Mouse (Mus musculus) olfactory bulb, adult 2 months (tissue): Measurements from ENCODE around the gene Nomo1. TPM values are rescaled to one million over a fixed set of nuclear protein-coding genes. Genes with fewer than 3 reads are reported as not detected.

Experiments used
- H3K27ac ChIP-seq: fragments of 200-500 bp; 2 replicates; pipeline ENCODE4 v1.5.1; 2012; ENCODE audit warnings: low read depth, low read length; ENCODE audit not compliant: insufficient read depth
- H3K4me1 ChIP-seq: fragments of 200-500 bp; 2 replicates; pipeline ENCODE4 v1.6.1; 2012; ENCODE audit warnings: low read length; ENCODE audit not compliant: control insufficient read depth, insufficient read depth
- H3K4me3 ChIP-seq: fragments of 200-500 bp; 2 replicates; pipeline ENCODE4 v1.5.1; 2012; ENCODE audit warnings: mild to moderate bottlenecking, low read depth, low read length, moderate library complexity; ENCODE audit not compliant: insufficient read depth
- CTCF ChIP-seq: fragments of 200-500 bp; IDR thresholded peaks from 2 replicates; pipeline ENCODE4 v1.5.1; 2012; ENCODE audit warnings: low read depth, mild to moderate bottlenecking, low read length, moderate library complexity; ENCODE audit not compliant: insufficient read depth
- POLR2A ChIP-seq: fragments of 200-500 bp; IDR thresholded peaks from 2 replicates; pipeline ENCODE4 v1.6.1; 2012; ENCODE audit warnings: mild to moderate bottlenecking, low read depth, low read length, moderate library complexity; ENCODE audit not compliant: insufficient read depth
- WGBS: fragments of 180-500 bp; shearing (Covaris S2); methylation state at CpG from one replicate; pipeline ENCODE4 v1.1.7; 2018; 5-methylcytosine and 5-hydroxymethylcytosine counted together
- polyA plus RNA-seq: library from polyadenylated mRNA; stranded (reverse); fragments of >200 nt; gene quantifications from 2 replicates; pipeline ENCODE4 v1.2.4, GENCODE M21; 2012; ENCODE audit warnings: low replicate concordance; ENCODE audit not compliant: missing spikeins, insufficient read depth, insufficient read length

Nomo1 gene
- polyA plus RNA-seq, 1 experiment: 117 TPM

- no peaks in the 10 kb centered on the region for H3K4me1 ChIP-seq
- H3K4me3 ChIP-seq: no peak overlapping the region
- TF ChIP-seq POLR2A: no peak
- TF ChIP-seq CTCF: no peak
- H3K27ac ChIP-seq: no peak overlapping the region
- WGBS: 94% methylated on average over 8 of the region's 8 CpGs
Measured at GRCm38 (mm10) chr7:46060688-46061087, 27.2 kb downstream of the Nomo1 start.

- 92% methylated on average over 16 of the region's 16 CpGs for WGBS
- Histone ChIP-seq H3K4me1 (no peaks in the 10 kb centered on the region), H3K27ac (no peak overlapping the region), H3K4me3 (no peak overlapping the region)
- TF ChIP-seq CTCF (no peak), POLR2A (no peak)
Measured at GRCm38 (mm10) chr7:46061614-46062013, 28.1 kb downstream of the Nomo1 start.

- TF ChIP-seq POLR2A (no peak), CTCF (no peak)
- WGBS: 94% methylated on average over 6 of the region's 6 CpGs
- no peak overlapping the region for H3K4me3 ChIP-seq
- H3K27ac ChIP-seq: no peak overlapping the region
- H3K4me1 ChIP-seq: no peaks in the 10 kb centered on the region
Measured at GRCm38 (mm10) chr7:46063296-46063695, 29.8 kb downstream of the Nomo1 start.

GRCm38 (mm10) chr7:46068831-46069230, 35.3 kb downstream of the Nomo1 start:
- TF ChIP-seq CTCF (no peak), POLR2A (no peak)

DNA sequence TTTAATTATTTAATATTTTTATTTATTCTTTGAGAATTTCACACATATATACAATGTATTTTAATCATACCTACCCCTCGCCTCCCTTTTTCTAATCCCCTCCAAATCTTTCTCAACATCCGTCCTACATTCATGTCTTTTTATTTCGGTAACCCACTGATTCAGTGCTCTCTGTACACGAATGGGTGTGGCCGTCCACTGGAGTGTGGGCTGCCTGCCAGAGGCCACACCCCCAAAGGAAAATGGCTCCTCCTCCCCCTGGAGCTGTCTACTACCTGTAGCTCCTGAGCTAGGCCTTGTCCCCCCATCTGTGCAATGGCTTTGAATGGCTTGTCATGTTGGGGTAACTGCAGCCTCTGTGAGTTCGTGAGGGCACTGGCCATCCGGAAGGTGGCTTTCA, 43.3 kb downstream of the Nomo1 start:
- 82% methylated on average over 7 of the region's 7 CpGs for WGBS
- Histone ChIP-seq H3K4me3 (no peak overlapping the region), H3K4me1 (no peaks in the 10 kb centered on the region), H3K27ac (no peak overlapping the region)
- no peak for TF ChIP-seq CTCF
- TF ChIP-seq POLR2A: no peak

More at GRCm38 (mm10) chr7:46068831-46069230, 35.3 kb downstream of the Nomo1 start:
- 92% methylated on average over 8 of the region's 8 CpGs for WGBS
- Histone ChIP-seq H3K4me1 (no peaks in the 10 kb centered on the region), H3K4me3 (no peak overlapping the region), H3K27ac (no peak overlapping the region)

GRCm38 (mm10) chr7:46077675-46078074, 44.2 kb downstream of the Nomo1 start:
- no peak overlapping the region for H3K27ac ChIP-seq
- H3K4me1 ChIP-seq: no peaks in the 10 kb centered on the region
- 39% methylated on average over 12 of the region's 12 CpGs for WGBS
- no peak for TF ChIP-seq POLR2A
- TF ChIP-seq CTCF: no peak
- H3K4me3 ChIP-seq: no peak overlapping the region

DNA sequence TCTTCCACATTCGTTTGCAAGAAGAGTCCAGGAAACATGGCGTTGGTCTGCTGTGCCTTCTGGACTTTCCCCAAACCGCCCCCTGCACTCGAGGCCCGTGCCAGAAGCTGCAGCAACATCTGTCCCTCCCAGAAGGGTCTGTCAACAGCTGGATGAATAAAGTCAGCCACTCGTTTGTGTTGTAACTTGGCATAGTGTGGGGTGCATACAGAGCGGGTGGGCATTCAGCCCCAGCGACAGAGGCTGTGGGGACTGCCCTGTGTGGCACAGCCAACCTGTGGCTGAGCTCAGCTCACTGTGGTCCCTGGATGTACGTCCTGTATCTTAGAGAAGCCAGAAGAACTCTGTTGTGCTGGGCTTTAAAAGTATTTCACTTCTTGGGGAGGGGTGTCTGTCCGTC, 50.5 kb downstream of the Nomo1 start:
- TF ChIP-seq CTCF: no peak
- no peak for TF ChIP-seq POLR2A
- H3K4me1 ChIP-seq: no peaks in the 10 kb centered on the region
- no peak overlapping the region for H3K4me3 ChIP-seq
- WGBS: 85% methylated on average over 10 of the region's 10 CpGs
- H3K27ac ChIP-seq: no peak overlapping the region

- Histone ChIP-seq H3K27ac (no peak overlapping the region), H3K4me1 (no peaks in the 10 kb centered on the region), H3K4me3 (no peak overlapping the region)
- WGBS: 77% methylated on average over 16 of the region's 16 CpGs
- TF ChIP-seq POLR2A (no peak), CTCF (no peak)
Measured at GRCm38 (mm10) chr7:46084839-46085513, 51.5 kb downstream of the Nomo1 start.

DNA sequence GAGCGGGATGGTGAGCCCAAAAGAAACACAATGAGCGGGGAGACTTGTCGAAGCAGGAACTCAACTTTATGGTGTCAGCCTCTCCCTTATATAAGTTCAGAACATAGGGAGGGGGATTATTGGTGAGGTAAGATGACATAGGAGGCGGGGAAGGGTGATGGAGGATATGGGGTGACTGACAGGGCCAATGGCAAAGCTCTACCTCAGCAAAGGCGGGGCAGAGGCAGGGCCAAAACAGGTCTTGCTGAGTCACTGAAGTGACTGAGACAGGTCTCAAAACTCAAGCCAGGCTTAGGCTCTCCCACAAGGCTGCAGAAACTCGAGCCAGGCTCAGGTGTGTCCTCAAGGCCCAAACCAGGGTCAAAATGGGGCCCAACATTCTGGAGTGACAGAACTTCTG, 52.9 kb downstream of the Nomo1 start:
- Histone ChIP-seq H3K4me3 (no peak overlapping the region), H3K4me1 (no peaks in the 10 kb centered on the region), H3K27ac (no peak overlapping the region)
- WGBS: 93% methylated on average over 6 of the region's 6 CpGs
- TF ChIP-seq POLR2A: no peak
- no peak for TF ChIP-seq CTCF

- Histone ChIP-seq H3K27ac (no peak overlapping the region), H3K4me3 (no peak overlapping the region), H3K4me1 (no peaks in the 10 kb centered on the region)
- WGBS: 92% methylated on average over 6 of the region's 6 CpGs
- TF ChIP-seq CTCF: no peak
- no peak for TF ChIP-seq POLR2A
Measured at GRCm38 (mm10) chr7:46088241-46088640, 54.7 kb downstream of the Nomo1 start.
